Mouse (Mus musculus) midbrain, embryonic 14.5 days (tissue): ENCODE results near the gene Aff4. TPM values are rescaled to one million over a fixed set of nuclear protein-coding genes. Genes with fewer than 3 reads are reported as not detected.
"Not testable (repeated sequence)": the region's sequence is repeated elsewhere in the genome, so short reads cannot be mapped to it uniquely, and the experiment has no call there.

Source experiments
- ATAC-seq: fragments of 200-750 bp; cut with Nextera tagmentation; 2 replicates; pipeline ENCODE4 v1.8.0; 2017; ENCODE audit warnings: moderate number of reproducible peaks, moderate library complexity; ENCODE audit not compliant: low FRiP score, low TSS enrichment
- DNase-seq: peaks from one replicate; pipeline ENCODE4 v3.0.0-alpha.2; 2015
- H3K27ac ChIP-seq: fragments of 300-500 bp; sonication (generic); replicated peaks from 2 replicates; pipeline ENCODE4 v1.5.1; 2014; ENCODE audit warnings: mild to moderate bottlenecking, low read depth, low read length, moderate library complexity
- H3K27me3 ChIP-seq: fragments of 300-500 bp; sonication (generic); 2 replicates; pipeline ENCODE4 v1.6.1; 2014; ENCODE audit warnings: low read length, control low read depth, mixed read lengths; ENCODE audit not compliant: control insufficient read depth, insufficient read depth
- H3K36me3 ChIP-seq: fragments of 300-500 bp; sonication (generic); 2 replicates; pipeline ENCODE4 v1.6.1; 2014; ENCODE audit warnings: low read length, control low read depth; ENCODE audit not compliant: control insufficient read depth, insufficient read depth
- H3K4me1 ChIP-seq: fragments of 300-500 bp; sonication (generic); 2 replicates; pipeline ENCODE4 v1.6.1; 2014; ENCODE audit warnings: mild to moderate bottlenecking, antibody characterized with exemption, low read length, control low read depth; ENCODE audit not compliant: control insufficient read depth, insufficient read depth
- H3K4me2 ChIP-seq: fragments of 300-500 bp; sonication (generic); 2 replicates; pipeline ENCODE4 v1.6.1; 2014; ENCODE audit warnings: mild to moderate bottlenecking, low read length, moderate library complexity
- H3K4me3 ChIP-seq: fragments of 300-500 bp; sonication (generic); replicated peaks from 2 replicates; pipeline ENCODE4 v1.5.1; 2014; ENCODE audit warnings: low read depth, low read length
- H3K9ac ChIP-seq: fragments of 300-500 bp; sonication (generic); replicated peaks from 2 replicates; pipeline ENCODE4 v1.6.1; 2014; ENCODE audit warnings: mild to moderate bottlenecking, low read length, moderate library complexity
- H3K9me3 ChIP-seq: fragments of 300-500 bp; sonication (generic); 2 replicates; pipeline ENCODE4 v1.6.1; 2016; ENCODE audit warnings: low read length, control low read depth, mixed read lengths; ENCODE audit not compliant: control insufficient read depth
- WGBS: fragments of 180-500 bp; shearing (Covaris S2); extraction: QIAGEN DNeasy Blood & Tissue Kit; methylation state at CpG from one replicate; pipeline ENCODE4 v1.1.7; 2014; 5-methylcytosine and 5-hydroxymethylcytosine counted together
- polyA plus RNA-seq: library from polyadenylated mRNA; unstranded; fragments of >200 nt; fragmentation: Nextera tagmentation; extraction: Ambion mirVana; gene quantifications from 2 replicates; pipeline ENCODE4 v1.2.1, GENCODE M21; 2014

Aff4 gene
- polyA plus RNA-seq, 1 experiment from 2014 or later = 105 TPM

DNA sequence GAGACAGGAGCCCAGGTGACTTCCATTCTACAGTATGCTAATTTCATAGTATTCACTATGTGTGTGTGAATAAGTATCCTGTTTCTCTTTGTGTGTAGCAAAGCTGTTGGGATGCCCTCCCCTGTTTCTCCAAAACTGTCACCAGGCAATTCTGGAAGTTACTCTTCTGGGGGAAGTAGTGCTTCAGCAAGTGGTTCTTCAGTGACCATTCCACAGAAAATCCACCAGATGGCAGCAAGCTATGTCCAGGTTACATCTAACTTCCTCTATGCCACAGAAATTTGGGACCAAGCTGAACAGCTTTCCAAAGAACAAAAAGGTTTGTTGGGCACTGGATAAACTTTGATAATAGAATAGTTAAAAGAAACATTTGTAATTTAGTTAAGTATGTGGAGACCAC lies 61.1 kb downstream of the Aff4 start:
- ATAC-seq (no peak), DNase-seq (peak; percentile 65)
- H3K27me3 ChIP-seq = no peaks in the 10 kb centered on the region
- H3K4me3 ChIP-seq = no peak overlapping the region
- no peak overlapping the region for H3K4me2 ChIP-seq
- no peaks in the 10 kb centered on the region for H3K4me1 ChIP-seq
- H3K9ac ChIP-seq = no peak overlapping the region
- peaks cover 95% of the 10 kb centered on the region for H3K36me3 ChIP-seq
- H3K9me3 ChIP-seq = no peaks in the 10 kb centered on the region
- H3K27ac ChIP-seq = no peak overlapping the region

DNA sequence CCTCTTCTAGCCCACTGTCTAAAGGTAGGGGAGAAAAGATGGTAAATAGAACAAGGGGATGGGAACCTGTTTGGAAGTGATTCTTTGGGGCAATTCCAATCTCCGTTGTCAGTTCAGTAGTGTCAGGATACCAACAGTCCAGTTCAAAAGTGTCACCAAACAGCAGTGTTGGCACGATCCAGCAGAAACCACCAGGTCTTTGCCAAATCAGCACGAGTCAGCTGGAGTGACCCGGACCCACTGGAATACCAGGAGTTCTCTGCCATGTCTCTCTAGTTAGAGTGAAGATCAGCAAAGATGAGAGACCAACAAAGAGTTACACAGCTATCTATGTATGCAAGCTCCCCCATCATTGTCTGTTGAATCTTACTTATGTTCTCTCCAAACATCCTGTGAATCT lies 63.2 kb downstream of the Aff4 start:
- no peak overlapping the region for H3K27ac ChIP-seq
- no peak for DNase-seq
- WGBS = 96% methylated on average over 4 of the region's 4 CpGs

DNA sequence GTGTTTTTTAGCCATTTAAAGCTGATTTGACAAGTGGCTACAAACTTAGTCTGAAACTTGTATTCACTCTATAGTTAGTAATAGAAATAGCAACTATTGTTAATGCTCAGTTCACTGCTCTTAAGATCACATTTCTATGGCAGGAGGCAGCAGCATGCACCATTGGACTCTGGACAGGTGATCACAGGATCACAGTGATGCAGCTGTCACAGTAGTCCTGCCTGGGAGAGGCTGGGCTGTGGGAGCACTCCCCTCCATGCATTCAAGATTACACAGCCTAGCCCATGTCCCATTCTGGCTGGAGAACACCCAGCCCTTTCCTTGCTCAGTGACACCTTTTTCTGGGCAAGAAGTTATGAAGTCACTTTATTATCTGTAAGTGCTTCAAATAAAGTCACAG lies 67.4 kb downstream of the Aff4 start:
- Histone ChIP-seq H3K4me1 (no peaks in the 10 kb centered on the region), H3K9ac (no peak overlapping the region), H3K36me3 (peaks cover 77% of the 10 kb centered on the region), H3K27ac (no peak overlapping the region), H3K9me3 (no peaks in the 10 kb centered on the region), H3K4me2 (no peak overlapping the region), H3K27me3 (no peaks in the 10 kb centered on the region), H3K4me3 (no peak overlapping the region)
- ATAC-seq = no peak
- DNase-seq = no peak

More for the DNA sequence above, 63.2 kb downstream of the Aff4 start:
- Histone ChIP-seq H3K4me1 (no peaks in the 10 kb centered on the region), H3K4me2 (no peak overlapping the region), H3K9ac (no peak overlapping the region), H3K36me3 (peaks cover 95% of the 10 kb centered on the region), H3K9me3 (no peaks in the 10 kb centered on the region), H3K27me3 (no peaks in the 10 kb centered on the region), H3K4me3 (no peak overlapping the region)
- no peak for ATAC-seq

DNA sequence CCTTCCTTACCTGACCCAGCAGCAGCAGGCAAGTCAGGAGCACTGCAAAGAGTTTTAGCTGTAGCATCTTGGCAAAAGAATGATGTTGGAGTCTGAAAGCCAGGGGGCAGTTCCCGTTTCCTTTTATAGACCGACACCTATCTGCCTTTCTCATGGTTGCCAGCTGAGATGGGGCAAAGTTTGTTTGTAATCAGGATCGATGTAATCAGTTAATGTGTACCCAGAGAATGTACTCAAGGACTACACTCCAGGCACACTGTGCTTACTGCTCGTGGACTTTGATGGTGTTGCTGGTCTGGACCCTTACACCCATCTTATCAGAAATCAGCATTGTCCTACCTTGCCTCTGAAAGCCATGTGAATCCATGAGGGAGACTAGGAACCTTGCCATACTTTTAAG lies 72.4 kb downstream of the Aff4 start, which contains the start of gene Leap2:
TSS of gene Leap2 (minus strand) at position 135 of the 400 bp plus-strand sequence.
- Histone ChIP-seq H3K4me1 (no peaks in the 10 kb centered on the region), H3K9ac (no peak within 1 kb of the TSS), H3K27me3 (no peaks in the 10 kb centered on the region), H3K9me3 (no peaks in the 10 kb centered on the region), H3K4me3 (no peak within 1 kb of the TSS), H3K36me3 (peaks cover 39% of the 10 kb centered on the region), H3K27ac (no peak within 1 kb of the TSS), H3K4me2 (no peak within 1 kb of the TSS)
- ATAC-seq (no peak), DNase-seq (no peak)
- WGBS = 95% methylated on average over 4 of the region's 4 CpGs

DNA sequence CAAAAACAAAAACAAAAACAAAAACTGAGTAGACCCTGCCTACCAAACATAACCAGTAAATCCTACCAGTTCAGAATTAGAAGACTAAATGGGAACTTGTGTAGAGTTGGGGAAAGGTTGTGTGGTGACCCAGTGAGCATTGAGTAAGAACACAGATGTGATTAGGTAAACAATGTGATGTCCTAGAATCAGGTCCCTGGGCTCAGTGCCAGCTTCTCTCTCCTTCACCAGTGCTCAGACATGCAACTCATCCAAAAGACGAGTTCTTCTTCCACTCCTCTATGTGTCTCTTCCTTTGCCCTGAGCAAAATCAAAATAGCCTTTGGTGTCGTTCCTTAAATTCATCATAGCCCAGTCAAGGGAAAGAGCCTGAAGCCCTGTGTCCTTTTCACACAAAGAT lies 74.2 kb downstream of the Aff4 start:
- H3K27me3 ChIP-seq = no peaks in the 10 kb centered on the region
- H3K9me3 ChIP-seq = no peaks in the 10 kb centered on the region
- no peak overlapping the region for H3K27ac ChIP-seq
- H3K4me3 ChIP-seq = no peak overlapping the region
- H3K4me1 ChIP-seq = peaks cover 4% of the 10 kb centered on the region
- WGBS = 70% methylated on average over 2 of the region's 2 CpGs
- DNase-seq = no peak
- H3K9ac ChIP-seq = no peak overlapping the region
- ATAC-seq = no peak
- H3K4me2 ChIP-seq = no peak overlapping the region
- peaks cover 34% of the 10 kb centered on the region for H3K36me3 ChIP-seq

DNA sequence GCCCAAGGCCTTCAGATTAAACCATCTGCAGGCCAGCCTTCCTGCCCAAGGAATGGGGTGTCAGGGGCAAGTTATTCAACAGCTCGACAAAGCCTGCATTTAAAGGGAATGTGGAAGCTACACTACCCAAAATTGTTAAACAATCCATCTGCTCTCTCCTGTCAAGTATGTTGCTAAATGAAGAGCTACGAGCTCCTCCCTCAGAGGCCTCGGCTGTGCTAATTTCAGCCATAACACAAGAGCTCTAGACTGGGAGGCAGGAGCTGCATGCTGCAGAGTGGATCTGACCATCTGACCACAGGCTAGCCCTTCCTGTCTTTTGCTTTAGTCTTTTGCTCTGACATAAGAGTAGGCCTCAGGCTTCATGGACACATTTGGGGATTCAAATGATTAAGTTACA lies 74.6 kb downstream of the Aff4 start:
- no peaks in the 10 kb centered on the region for H3K9me3 ChIP-seq
- H3K4me3 ChIP-seq = no peak overlapping the region
- no peak for DNase-seq
- no peak overlapping the region for H3K9ac ChIP-seq
- no peak overlapping the region for H3K4me2 ChIP-seq
- H3K27me3 ChIP-seq = no peaks in the 10 kb centered on the region
- H3K36me3 ChIP-seq = peaks cover 31% of the 10 kb centered on the region
- H3K4me1 ChIP-seq = peaks cover 5% of the 10 kb centered on the region
- H3K27ac ChIP-seq = no peak overlapping the region
- ATAC-seq = no peak
- 80% methylated on average over 3 of the region's 3 CpGs for WGBS

DNA sequence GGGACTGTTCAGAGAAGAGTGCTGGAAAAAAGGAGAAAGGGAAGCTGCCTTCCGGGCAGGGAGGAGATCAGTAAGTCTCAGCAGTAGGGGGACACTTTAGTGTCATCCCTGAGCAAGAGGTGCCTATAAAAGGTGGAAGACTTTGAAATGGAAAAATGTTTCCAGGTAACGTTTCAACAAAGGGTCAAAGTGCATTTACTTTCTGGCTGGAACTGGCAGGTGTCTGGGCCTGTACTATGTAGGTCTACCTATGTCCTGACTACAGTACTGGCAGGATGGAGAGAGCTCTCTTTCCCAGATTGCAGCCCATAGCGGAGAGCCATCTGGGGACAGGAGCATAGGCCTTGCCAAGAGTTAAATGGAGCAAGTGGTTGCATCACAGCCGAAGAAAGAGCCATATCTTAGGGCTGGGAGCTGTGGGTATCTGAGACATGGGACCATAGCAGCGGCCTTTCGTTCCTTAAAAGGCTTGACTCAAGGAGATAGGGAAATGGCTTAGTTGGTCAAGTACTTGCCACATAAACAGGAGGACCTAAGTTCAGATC lies 75.2 kb downstream of the Aff4 start:
- 89% methylated on average over 6 of the region's 6 CpGs for WGBS
- Histone ChIP-seq H3K27me3 (no peaks in the 10 kb centered on the region), H3K9me3 (no peaks in the 10 kb centered on the region), H3K27ac (no peak overlapping the region), H3K4me2 (no peak overlapping the region), H3K4me3 (no peak overlapping the region), H3K9ac (no peak overlapping the region), H3K36me3 (peaks cover 26% of the 10 kb centered on the region), H3K4me1 (peaks cover 5% of the 10 kb centered on the region)
- ATAC-seq (no peak), DNase-seq (no peak)

DNA sequence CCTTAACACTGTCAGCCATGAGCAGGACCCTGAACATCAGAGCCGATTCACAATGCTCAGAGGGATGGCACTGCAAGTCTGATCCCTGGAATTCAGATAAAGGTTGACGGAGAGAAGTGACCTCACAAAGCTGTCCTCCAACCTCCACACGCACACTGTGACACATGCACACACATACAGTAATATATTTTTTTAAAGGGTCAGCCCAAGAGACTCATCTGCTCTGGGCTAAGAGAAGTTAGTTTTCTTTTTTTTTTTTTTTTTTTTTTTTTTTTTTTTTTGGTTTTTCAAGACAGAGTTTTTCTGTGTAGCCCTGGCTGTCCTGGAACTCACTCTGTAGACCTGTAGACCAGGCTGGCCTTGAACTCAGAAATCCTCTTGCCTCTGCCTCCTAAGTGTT lies 76.3 kb downstream of the Aff4 start:
- not testable (repeated sequence) for H3K27me3 ChIP-seq, H3K4me3 ChIP-seq, DNase-seq, H3K27ac ChIP-seq, H3K4me2 ChIP-seq, H3K9me3 ChIP-seq, ATAC-seq, H3K9ac ChIP-seq
- H3K4me1 ChIP-seq = peaks cover 11% of the 10 kb centered on the region
- H3K36me3 ChIP-seq = peaks cover 19% of the 10 kb centered on the region
- 85% methylated on average over 3 of the region's 3 CpGs for WGBS

DNA sequence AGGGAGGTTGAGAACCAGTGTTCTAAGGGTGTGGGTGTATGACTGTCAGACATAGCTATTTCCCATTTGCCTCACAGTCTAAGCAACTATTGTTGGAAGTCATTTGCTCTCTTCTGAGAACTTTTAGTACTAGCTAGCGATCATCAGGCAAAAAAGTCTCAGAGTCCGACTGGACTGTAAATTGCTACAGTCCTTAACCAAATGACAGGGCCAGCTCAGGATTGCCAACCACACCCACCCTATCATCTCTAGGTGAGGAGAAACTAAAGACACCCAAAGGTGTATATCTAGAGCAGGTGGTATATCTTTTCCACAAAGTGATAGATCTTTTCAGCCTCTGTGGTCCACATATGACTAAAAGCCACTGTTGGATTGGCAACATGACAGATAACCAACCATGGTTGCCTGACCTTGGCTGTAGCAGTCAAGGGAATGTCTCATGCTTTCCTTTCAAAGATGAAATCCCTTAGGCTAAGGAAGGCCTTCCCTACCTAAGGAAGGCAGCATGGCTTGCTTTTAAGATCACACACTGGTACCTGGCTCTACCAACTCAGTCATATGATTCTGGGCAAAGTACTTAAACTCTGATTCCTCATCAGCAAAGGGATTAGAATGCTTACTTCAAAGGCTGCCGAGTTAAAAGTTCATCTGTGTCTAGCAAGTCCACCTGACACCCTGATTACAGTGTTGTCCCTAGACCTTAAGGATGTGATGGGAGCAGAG lies 77.5 kb downstream of the Aff4 start:
- H3K9ac ChIP-seq = no peak overlapping the region
- no peak for DNase-seq
- no peak for ATAC-seq

More for the DNA sequence above, 77.5 kb downstream of the Aff4 start:
- Histone ChIP-seq H3K27ac (no peak overlapping the region), H3K4me3 (no peak overlapping the region), H3K36me3 (peaks cover 19% of the 10 kb centered on the region), H3K27me3 (no peaks in the 10 kb centered on the region), H3K4me1 (peaks cover 11% of the 10 kb centered on the region), H3K9me3 (no peaks in the 10 kb centered on the region), H3K4me2 (no peak overlapping the region)
- 96% methylated on average over 3 of the region's 3 CpGs for WGBS
